Mouse (Mus musculus): ENCODE results near the gene Med18. TPM values are rescaled to one million over a fixed set of nuclear protein-coding genes. Genes with fewer than 3 reads are reported as not detected.

Med18 gene
- total and polyA plus RNA-seq, 3 experiments, result 13.4 to 32.9 TPM; not detected in 1

DNA sequence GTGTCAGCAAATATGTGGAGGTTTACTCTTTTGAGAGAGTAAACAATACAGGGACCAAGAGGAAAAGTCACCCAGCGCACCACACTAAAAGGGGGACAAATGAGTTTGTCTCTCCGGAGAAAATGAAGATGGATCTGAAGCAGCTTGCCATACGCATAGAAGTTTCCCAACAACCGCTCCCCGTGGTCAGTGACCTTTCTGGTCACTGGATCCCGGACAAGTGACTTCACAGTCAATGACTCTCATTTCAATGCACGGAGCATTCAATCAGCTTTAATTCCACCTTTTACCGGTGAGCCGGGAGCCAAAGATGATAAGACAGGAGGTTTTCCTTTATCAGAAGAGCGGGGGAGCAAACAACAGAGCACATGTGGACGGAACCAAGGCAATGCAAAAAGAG, 25.9 kb downstream of the Med18 start:
- H3K36me3 ChIP-seq (ENCODE audit: control insufficient read depth in 1 of 2, insufficient read depth in 2 of 2, low read length in 2 of 2), result peaks cover 0 to 8% of the 10 kb centered on the region in 2 experiments; a peak in 2 of 4 replicates
- H3K4me3 ChIP-seq (ENCODE audit: control insufficient read depth in 1 of 2, insufficient read depth in 1 of 2, low read depth in 2 of 2, low read length in 2 of 2), result peak overlapping the region; percentile 23 to 39
- no peaks in the 10 kb centered on the region for H3K27me3 ChIP-seq (ENCODE audit: control insufficient read depth in 1 of 2, insufficient read depth in 2 of 2, low read length in 2 of 2)
- H3K27ac ChIP-seq (ENCODE audit: control insufficient read depth, low read depth, low read length), result no peak overlapping the region
- DNase-seq (ENCODE audit: low read depth, low spot score), result no peak
- peak overlapping the region; percentile 59 for H3K9ac ChIP-seq (ENCODE audit: control insufficient read depth, low read depth, low read length, poor library complexity, severe bottlenecking)
- no peaks in the 10 kb centered on the region for H3K9me3 ChIP-seq (replicated peaks; ENCODE audit: insufficient read depth, low read length)
- H3K79me2 ChIP-seq (ENCODE audit: control insufficient read depth, insufficient read depth, low read length, poor library complexity), result no peaks in the 10 kb centered on the region
- H3K4me1 ChIP-seq (ENCODE audit: control insufficient read depth in 1 of 2, insufficient read depth in 2 of 2, low read length in 2 of 2), result peaks cover 2 to 13% of the 10 kb centered on the region in 2 experiments; a peak in 3 of 4 replicates
- no peak for TF ChIP-seq MYB (IDR thresholded peaks at IDR 0.05; ENCODE audit: low read depth, low read length)
- TF ChIP-seq BHLHE40 (IDR thresholded peaks at IDR 0.05; ENCODE audit: borderline replicate concordance, low read depth, low read length), result no peak
- no peak for TF ChIP-seq POLR2AphosphoS5 (IDR thresholded peaks at IDR 0.05; ENCODE audit: borderline replicate concordance, low read depth, low read length)
- TF ChIP-seq MXI1 (IDR thresholded peaks at IDR 0.05; ENCODE audit: low read depth, low read length), result peak; percentile 56; the same call in 1 of the 2 replicates
- TF ChIP-seq SIN3A (IDR thresholded peaks at IDR 0.05; ENCODE audit: low read length), result 0 out of 2 replicates have a peak, but pooled peaks have one; percentile 22
- no peak for TF ChIP-seq UBTF (IDR thresholded peaks at IDR 0.05; ENCODE audit: borderline replicate concordance, insufficient read depth, low read depth, low read length)
- no peak for TF ChIP-seq USF2 (IDR thresholded peaks at IDR 0.05; ENCODE audit: borderline replicate concordance in 1 of 2, insufficient read depth in 1 of 2, low read depth in 1 of 2, low read length in 2 of 2)
- TF ChIP-seq POLR2AphosphoS2 (IDR thresholded peaks at IDR 0.05; ENCODE audit: low read length), result no peak
- no peak for TF ChIP-seq RAD21 (IDR thresholded peaks at IDR 0.05; ENCODE audit: low read depth, low read length)
- TF ChIP-seq RCOR1 (IDR thresholded peaks at IDR 0.05; ENCODE audit: low read depth, low read length), result no peak
- TF ChIP-seq POLR2A (IDR thresholded peaks at IDR 0.05; ENCODE audit: control insufficient read depth in 1 of 2, insufficient read depth in 1 of 2, low read depth in 1 of 2, low read length in 2 of 2, poor library complexity in 1 of 2), result no peak
- peak; percentile 57; the same call in 1 of the 2 replicates for TF ChIP-seq MAFK (IDR thresholded peaks at IDR 0.05; ENCODE audit: borderline replicate concordance, low read depth, low read length)
- no peak for TF ChIP-seq ZMIZ1 (IDR thresholded peaks at IDR 0.05; ENCODE audit: low read depth, low read length)
- TF ChIP-seq ELF1 (IDR thresholded peaks at IDR 0.05; ENCODE audit: low read depth, low read length), result no peak
- no peak for TF ChIP-seq HCFC1 (IDR thresholded peaks at IDR 0.05; ENCODE audit: low read depth, low read length)
- no peak for TF ChIP-seq MEF2A (IDR thresholded peaks at IDR 0.05; ENCODE audit: extremely low read depth, insufficient replicate concordance, low read depth, low read length, poor library complexity, severe bottlenecking)
- TF ChIP-seq ZC3H11A (IDR thresholded peaks at IDR 0.05; ENCODE audit: low read depth, low read length), result no peak
- TF ChIP-seq NRF1 (IDR thresholded peaks at IDR 0.05; ENCODE audit: insufficient read depth, low read depth, low read length, poor library complexity, severe bottlenecking), result no peak
- no peak for TF ChIP-seq MYC (IDR thresholded peaks at IDR 0.05; ENCODE audit: low read depth, low read length)
- TF ChIP-seq GATA1 (IDR thresholded peaks at IDR 0.05; ENCODE audit: low read depth, low read length), result peak; percentile 24; the same call in 1 of the 2 replicates
- TF ChIP-seq MAZ (IDR thresholded peaks at IDR 0.05; ENCODE audit: low read depth, low read length), result no peak
- TF ChIP-seq CHD2 (IDR thresholded peaks at IDR 0.05; ENCODE audit: low read length), result no peak
- no peak for TF ChIP-seq SMC3 (IDR thresholded peaks at IDR 0.05; ENCODE audit: low read depth, low read length)
- no peak for TF ChIP-seq CHD1 (IDR thresholded peaks at IDR 0.05; ENCODE audit: low read depth, low read length)
- TF ChIP-seq JUND (IDR thresholded peaks at IDR 0.05; ENCODE audit: low read depth, low read length), result no peak
- no peak for TF ChIP-seq TBP (IDR thresholded peaks at IDR 0.05; ENCODE audit: low read depth, low read length)
- no peak for TF ChIP-seq TCF12 (IDR thresholded peaks at IDR 0.05; ENCODE audit: low read depth, low read length)
- no peak for TF ChIP-seq E2F4 (IDR thresholded peaks at IDR 0.05; ENCODE audit: borderline replicate concordance, low read depth, low read length)
- TF ChIP-seq EP300 (IDR thresholded peaks at IDR 0.05; ENCODE audit: low read depth in 1 of 2, low read length in 2 of 2), result peak; percentile 7 to 31; a peak in 1 of 4 replicates
- no peak for TF ChIP-seq USF1 (IDR thresholded peaks at IDR 0.05; ENCODE audit: low read depth, low read length)
